Mouse (Mus musculus) large intestine, adult 2 months (tissue): ENCODE data around the gene Fam72a. TPM values are rescaled to one million over a fixed set of nuclear protein-coding genes. Genes with fewer than 3 reads are reported as not detected.
A peak's percentile ranks its signal among the peaks of the same experiment; 100 is the strongest.

ENCODE experiments used
- DNase-seq: peaks from one replicate; pipeline ENCODE4 v3.0.0-alpha.2; 2012; ENCODE audit warnings: low read depth, low spot score
- WGBS: fragments of 180-500 bp; shearing (Covaris S2); methylation state at CpG from one replicate; pipeline ENCODE4 v1.1.7; 2018; 5-methylcytosine and 5-hydroxymethylcytosine counted together
- polyA plus RNA-seq: library from polyadenylated mRNA; depleted of rRNA; stranded (reverse); fragments of >200 nt; gene quantifications from 2 replicates; pipeline ENCODE4 v1.2.3, GENCODE M21; 2012; rRNA removed

The Fam72a gene
- polyA plus RNA-seq, 1 experiment, result 0.60 TPM

DNA sequence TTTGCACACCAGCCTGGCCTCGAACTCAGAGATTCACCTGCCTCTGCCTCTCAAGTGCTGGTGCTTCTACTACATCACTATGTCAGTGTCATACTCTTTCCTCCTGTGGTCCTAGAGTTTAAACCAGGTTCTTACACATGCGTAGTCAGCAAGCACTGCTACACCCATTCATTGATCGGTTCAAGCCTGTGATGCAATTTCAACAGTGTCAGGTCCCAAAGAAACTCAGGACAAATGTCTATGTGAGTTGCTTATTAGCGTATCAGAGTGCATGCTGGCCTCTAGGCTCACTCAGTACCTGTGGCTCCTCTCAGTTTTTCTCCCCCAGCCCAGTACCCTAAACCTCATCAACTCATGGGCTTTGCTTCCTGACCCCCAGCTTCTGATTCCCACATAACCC, 42.7 kb downstream of the Fam72a start:
- DNase-seq, result no peak
- 91% methylated on average over 4 of the region's 4 CpGs for WGBS

DNA sequence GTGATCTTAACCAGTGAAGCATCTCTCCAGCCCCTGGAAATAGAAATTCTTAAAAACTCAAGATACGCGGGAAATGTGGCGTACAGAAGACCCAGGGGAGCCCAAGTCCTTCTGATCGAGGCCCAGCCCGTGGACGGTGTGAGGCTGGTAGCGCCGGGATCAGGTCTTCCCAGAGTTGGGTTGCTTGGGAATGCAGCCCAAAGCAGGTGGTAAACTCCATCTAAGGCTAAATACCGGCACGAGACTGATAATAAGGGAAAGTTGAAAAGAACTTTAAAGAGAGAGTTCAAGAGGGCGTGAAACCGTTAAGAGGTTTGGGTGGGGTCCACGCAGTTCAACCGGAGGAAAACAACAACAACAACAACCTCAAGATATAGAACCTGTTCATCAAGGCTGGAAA, 46.0 kb downstream of the Fam72a start:
- WGBS, result 91% methylated on average over 14 of the region's 14 CpGs
- peak; percentile 22 for DNase-seq

DNA sequence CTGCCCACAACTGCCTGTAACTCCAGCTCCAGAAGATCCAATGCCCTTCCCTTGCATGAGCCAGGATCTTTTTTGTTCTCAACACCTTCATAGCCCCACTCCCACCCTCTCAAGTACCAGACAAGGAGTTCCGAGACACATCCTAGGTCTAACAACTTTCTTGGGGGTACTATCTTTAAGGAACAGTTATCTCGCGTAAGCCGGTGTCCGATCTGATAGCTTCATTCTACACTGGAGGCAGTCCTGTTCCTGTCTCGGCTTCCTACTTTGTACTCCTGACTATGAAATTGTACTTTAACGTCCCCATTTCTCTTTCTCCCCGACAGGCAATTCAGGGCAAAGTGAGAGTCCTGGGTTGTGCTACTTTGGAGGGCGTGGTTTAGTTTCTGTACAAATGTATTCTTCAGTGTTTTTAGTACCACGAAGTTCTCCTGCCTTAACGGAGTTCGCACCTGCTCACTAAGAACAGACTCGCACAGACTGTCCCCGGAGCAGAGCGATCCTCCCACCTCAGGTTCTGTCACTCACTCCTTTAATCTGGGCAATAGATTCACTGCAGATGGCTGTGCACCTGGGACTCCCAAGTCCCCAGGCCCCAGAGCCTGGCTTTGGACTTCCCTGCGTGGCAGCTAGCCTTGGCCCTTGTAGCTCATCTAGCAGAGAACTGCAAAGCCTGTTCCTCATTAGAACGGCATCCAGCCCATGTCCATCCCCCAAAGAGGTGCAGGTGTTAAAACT, 51.4 kb downstream of the Fam72a start:
- no peak for DNase-seq
- WGBS, result 61% methylated on average over 17 of the region's 17 CpGs

DNA sequence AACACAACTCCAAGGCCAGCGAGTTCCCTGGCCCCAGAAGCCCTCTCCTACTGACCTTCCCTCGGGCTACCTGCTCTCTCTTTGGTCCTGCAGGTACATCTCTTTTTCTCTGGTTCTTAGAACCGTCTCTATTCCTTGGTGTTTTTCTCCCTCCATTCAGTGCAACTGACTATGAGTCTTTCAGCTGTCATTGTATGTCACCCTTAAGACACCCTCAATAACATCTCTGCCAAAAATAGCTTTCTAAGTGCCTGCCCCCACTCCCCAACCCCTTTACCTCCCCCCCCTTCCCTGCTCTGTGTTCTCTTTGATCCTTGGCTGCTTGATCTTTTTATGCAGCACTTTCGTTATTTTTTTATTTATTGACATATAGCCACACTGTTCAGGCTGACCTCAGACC, 52.7 kb downstream of the Fam72a start:
- DNase-seq, result no peak
- WGBS, result 32% methylated on average over 4 of the region's 4 CpGs

DNA sequence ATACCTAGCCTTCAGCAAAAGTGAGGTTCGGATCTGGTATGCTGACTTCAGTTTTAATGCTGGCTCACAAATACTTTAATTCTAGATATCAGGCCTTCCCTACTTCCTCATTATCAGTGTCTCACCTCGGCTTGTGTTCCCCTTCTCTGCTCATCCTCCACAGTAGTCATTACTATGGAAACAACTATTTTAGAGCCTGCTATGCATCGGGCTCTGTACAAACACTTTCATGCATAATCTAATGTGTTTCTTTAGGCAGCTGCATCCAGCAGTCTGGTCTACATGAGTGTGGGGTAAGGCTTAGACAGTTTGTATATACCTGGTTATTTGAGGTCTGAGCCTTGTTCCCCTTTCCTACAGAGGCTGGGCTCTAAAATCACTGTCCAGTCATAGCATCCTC, 55.9 kb downstream of the Fam72a start:
- 84% methylated on average over 3 of the region's 3 CpGs for WGBS
- no peak for DNase-seq

DNA sequence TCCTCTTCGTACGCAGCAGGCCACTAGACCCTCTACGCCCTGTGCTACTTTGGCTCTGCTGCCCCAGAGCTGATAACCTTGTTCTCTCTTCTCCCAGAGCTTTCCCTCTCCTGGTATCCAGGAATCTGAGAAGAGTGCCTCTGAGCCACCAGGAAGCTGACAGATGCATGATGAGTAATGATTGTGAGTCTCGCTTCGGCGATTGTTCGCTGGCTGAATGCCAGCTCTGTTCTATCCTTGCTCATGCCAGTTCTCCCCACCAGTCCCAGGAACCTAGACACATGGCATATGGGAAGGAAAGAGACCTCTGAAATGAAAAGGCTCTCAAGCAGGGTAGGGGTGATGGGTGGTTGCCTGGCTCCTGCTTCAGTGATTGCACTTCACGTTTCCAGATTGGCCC, 59.1 kb downstream of the Fam72a start:
- DNase-seq, result no peak
- 61% methylated on average over 8 of the region's 8 CpGs for WGBS

Other genes starting within 250 kb of the Fam72a start
- 48.6 and 61.4 TPM in 2 replicates for gene Ikbke, start 248.3 kb upstream of the Fam72a start, polyA plus RNA-seq
- gene Srgap2, start 551 bp upstream of the Fam72a start, polyA plus RNA-seq, result 6.0 and 7.6 TPM in 2 replicates
- gene Avpr1b, start 71.3 kb downstream of the Fam72a start, polyA plus RNA-seq, result 0.03 and 0.07 TPM in 2 replicates
- gene Ctse, start 110.4 kb downstream of the Fam72a start, polyA plus RNA-seq, result 4.5 and 6.0 TPM in 2 replicates
- gene Rab7b, start 160.8 kb downstream of the Fam72a start, polyA plus RNA-seq, result 2.2 and 3.2 TPM in 2 replicates
- 0.04 TPM in 1 of 2 replicates, not detected in the other for gene Slc26a9, start 216.1 kb downstream of the Fam72a start, polyA plus RNA-seq